ENCODE assay signal across 9 mouse cellular contexts in the genomic region with DNA sequence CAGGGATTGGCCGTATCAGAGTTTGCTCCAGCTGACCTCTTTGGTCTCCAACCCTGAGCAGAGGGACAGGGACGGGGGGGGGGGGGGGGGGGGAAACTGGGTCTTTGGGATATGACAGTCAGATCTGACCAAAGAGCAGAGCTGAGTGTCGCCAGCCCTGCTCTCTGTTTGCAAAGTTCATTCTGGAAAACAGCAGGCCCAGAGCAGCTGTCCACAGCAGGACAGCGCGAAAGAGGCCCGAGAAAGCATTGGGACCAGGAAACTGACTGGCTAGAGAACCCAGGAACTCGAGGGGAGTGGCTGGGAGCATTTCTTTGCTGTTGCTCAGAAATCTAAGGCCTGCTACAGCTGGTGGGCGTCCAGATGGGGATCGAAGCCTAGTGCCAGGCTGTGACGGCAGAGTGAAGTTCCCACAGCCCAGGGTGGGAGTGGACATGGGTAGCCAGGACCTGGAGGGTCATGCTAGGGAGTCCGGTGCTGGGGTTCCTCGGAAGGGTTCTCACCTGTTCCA. TPM values are rescaled to one million over a fixed set of nuclear protein-coding genes. Genes with fewer than 3 reads are reported as not detected.
A peak's percentile ranks its signal among the peaks of the same experiment; 100 is the strongest.
DNase-seq lines count a peak whose midpoint lies in the region; ATAC-seq lines count a peak whose summit lies in the region.
"Had no signal": no experiment of that assay in that cellular context is flagged by ENCODE, and none has a peak within 500 bp of the region (broad histone marks: within the 10 kb centered on the region; RNA-seq: fewer than 3 reads in every experiment).

No protein-coding gene starts in this region.

- H3K4me2 ChIP-seq in heart, embryonic 12.5 days, result peak overlapping the region; percentile 85

- peak overlapping the region; percentile 63 for H3K9ac ChIP-seq in heart, embryonic 12.5 days

- no peaks in the 10 kb centered on the region for H3K36me3 ChIP-seq in heart, embryonic 12.5 days

- H3K4me1 ChIP-seq in brown adipose tissue, adult 24 weeks (ENCODE audit: control insufficient read depth, insufficient read depth, insufficient read length, low read length), result no peaks in the 10 kb centered on the region
- peaks cover 12% of the 10 kb centered on the region for H3K4me1 ChIP-seq in heart, embryonic 12.5 days (replicated peaks)

- DNase-seq in adrenal gland, postnatal 10 days, result peak; percentile 40
- DNase-seq in adrenal gland, adult 8-10 months, result no peak
- DNase-seq in kidney, postnatal 14 days, result peak; percentile 74
- DNase-seq in lung, postnatal 36 days, result peak; percentile 55
- no peak for DNase-seq in left cerebral cortex, adult 18-20 months (ENCODE audit: low spot score in 2 of 2)

- peak overlapping the region; percentile 73 for H3K4me3 ChIP-seq in brown adipose tissue, adult 24 weeks (ENCODE audit: insufficient read depth, low read depth, low read length)
- peak overlapping the region; percentile 52 for H3K4me3 ChIP-seq in heart, embryonic 12.5 days

- WGBS in heart, embryonic 12.5 days, result 20% methylated on average over 12 of the region's 12 CpGs

- H3K27me3 ChIP-seq in heart, embryonic 12.5 days (replicated peaks), result 0 out of 2 replicates have a peak, but pooled peaks cover 20% of the 10 kb centered on the region

- peak overlapping the region; percentile 80 for H3K27ac ChIP-seq in brown adipose tissue, adult 24 weeks (replicated peaks; ENCODE audit: low read depth, low read length)
- no peak overlapping the region for H3K27ac ChIP-seq in heart, embryonic 12.5 days (ENCODE audit: poor library complexity, severe bottlenecking)

- H3K9me3 ChIP-seq in heart, embryonic 12.5 days (replicated peaks), result no peaks in the 10 kb centered on the region

- peak; percentile 49; the same call in 1 of the 2 replicates for ATAC-seq in heart, embryonic 12.5 days (ENCODE audit: insufficient number of reproducible peaks, low FRiP score)
- ATAC-seq in megakaryocyte progenitor cell, adult 5-6 weeks (replicated peaks; ENCODE audit: poor library complexity), result no peak

RNA-seq across cellular contexts. Expression of a gene that starts 1.2 kb away (rescaled TPM):
- total RNA-seq in adrenal gland, postnatal 10 days (2021), result 10 to 100 TPM in 1 of 2 experiments, 1 to 10 TPM in 1; 9.8 to 14.5 TPM
- 1 to 10 TPM; 2.6 to 5.2 (median 3.7) TPM for total RNA-seq in adrenal gland, adult 8-10 months (2022)
- polyA plus RNA-seq in brown adipose tissue, adult 24 weeks (2012; ENCODE audit: insufficient read depth, insufficient read length, missing spikeins), result 2.3 and 2.6 TPM in 2 replicates
- polyA plus RNA-seq in heart, embryonic 12.5 days (2016; fragmentation: Nextera tagmentation; extraction: Ambion mirVana), result 1.2 and 1.4 TPM in 2 replicates
- total RNA-seq in megakaryocyte progenitor cell, adult 5-6 weeks (2015), result not detected in 2 replicates
- not detected in 2 replicates for total RNA-seq in megakaryocyte progenitor cell, adult 5-6 weeks (2017)
- total RNA-seq in left cerebral cortex, adult 18-20 months (2021), result 10 to 100 TPM; 10.6 to 12.2 TPM
- total RNA-seq: common myeloid progenitor, adult 5-6 weeks had no signal

Comparison
In these comparisons a context has a peak if more than half of its experiments do, and no peak if none do; other contexts are left out.
1. DNase-seq: peak in adrenal gland, postnatal 10 days (single experiment), kidney, postnatal 14 days (single experiment) and lung, postnatal 36 days (single experiment); none in adrenal gland, adult 8-10 months (single experiment) and left cerebral cortex, adult 18-20 months (0 of 2).